Mouse (Mus musculus) heart, postnatal 0 days (tissue): ENCODE results near the gene Gtf3a.

Experiments used
- CTCF ChIP-seq: IDR thresholded peaks from 2 replicates; pipeline ENCODE4 v1.5.1; 2016; ENCODE audit warnings: antibody characterized with exemption, control low read depth, low read depth
- EP300 ChIP-seq: IDR thresholded peaks from 2 replicates; pipeline ENCODE4 v1.6.1; 2016; ENCODE audit warnings: antibody characterized with exemption, low read depth

DNA sequence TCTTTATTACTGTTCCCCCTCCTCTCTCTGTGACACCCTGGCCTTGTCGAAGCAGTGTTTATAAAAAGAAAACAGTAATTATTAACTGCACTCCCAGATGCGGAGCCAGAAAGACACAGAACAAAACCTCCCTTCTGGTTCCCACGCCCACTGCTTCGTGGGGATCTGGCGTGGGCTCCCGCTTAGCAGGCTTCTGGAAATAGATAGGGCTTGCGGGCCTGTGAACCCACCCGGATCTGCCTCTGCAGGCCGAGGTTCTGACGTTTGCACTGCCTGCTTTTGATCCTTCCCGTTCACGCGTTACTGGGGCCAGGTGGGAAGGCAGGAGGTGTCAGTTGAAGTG lies 26.3 kb downstream of the Gtf3a start:
- TF ChIP-seq CTCF (no peak), EP300 (no peak)
